Mouse (Mus musculus) brain, embryonic 14.5 days (tissue): ENCODE measurements around the gene Wipf2. TPM values are rescaled to one million over a fixed set of nuclear protein-coding genes. Genes with fewer than 3 reads are reported as not detected.
"Not testable (repeated sequence)": the region's sequence is repeated elsewhere in the genome, so short reads cannot be mapped to it uniquely, and the experiment has no call there.

ENCODE experiments used
- DNase-seq: peaks from one replicate; pipeline ENCODE4 v3.0.0-alpha.2; 2011; ENCODE audit warnings: low read depth
- CTCF ChIP-seq: fragments of 200-500 bp; IDR thresholded peaks from 2 replicates; pipeline ENCODE4 v1.5.1; 2012; ENCODE audit warnings: inconsistent platforms, mild to moderate bottlenecking, moderate library complexity, borderline replicate concordance; ENCODE audit not compliant: insufficient read depth, insufficient read length; ENCODE audit errors: extremely low read depth
- POLR2A ChIP-seq: fragments of 200-500 bp; IDR thresholded peaks from 2 replicates; pipeline ENCODE4 v1.6.1; 2012; ENCODE audit warnings: mild to moderate bottlenecking, inconsistent platforms, borderline replicate concordance; ENCODE audit not compliant: poor library complexity, insufficient read depth, insufficient read length, severe bottlenecking; ENCODE audit errors: extremely low read depth
- polyA plus RNA-seq: library from polyadenylated mRNA; depleted of rRNA; stranded (reverse); fragments of >200 nt; gene quantifications from 2 replicates; pipeline ENCODE4 v1.2.3, GENCODE M21; 2012

Wipf2 gene
- polyA plus RNA-seq, 1 experiment = 14.7 TPM

GRCm38 (mm10) chr11:98902621-98903245 is 39.3 kb downstream of the Wipf2 start:
- no peak for DNase-seq
- TF ChIP-seq CTCF (no peak), POLR2A (no peak)

DNA sequence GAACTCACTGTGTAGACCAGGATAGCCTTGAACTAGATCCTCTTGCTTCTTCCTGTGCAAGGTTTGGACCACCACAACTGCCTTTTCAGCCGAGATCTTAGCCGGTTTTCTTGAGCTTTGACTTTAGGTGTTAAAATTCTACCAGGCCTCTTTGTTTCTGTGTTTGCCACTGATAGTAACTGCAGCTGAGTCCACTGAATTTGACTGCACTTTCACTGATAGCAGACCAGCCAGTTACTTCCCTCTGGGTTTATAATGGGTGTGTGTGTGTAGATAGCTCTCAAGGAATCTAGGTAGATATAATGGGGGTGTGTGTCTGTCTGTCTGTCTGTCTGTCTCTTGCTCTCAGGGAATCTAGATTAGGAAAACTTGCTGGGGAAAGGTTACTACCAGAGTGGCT is 41.1 kb downstream of the Wipf2 start:
- no peak for TF ChIP-seq POLR2A
- no peak for TF ChIP-seq CTCF

DNA sequence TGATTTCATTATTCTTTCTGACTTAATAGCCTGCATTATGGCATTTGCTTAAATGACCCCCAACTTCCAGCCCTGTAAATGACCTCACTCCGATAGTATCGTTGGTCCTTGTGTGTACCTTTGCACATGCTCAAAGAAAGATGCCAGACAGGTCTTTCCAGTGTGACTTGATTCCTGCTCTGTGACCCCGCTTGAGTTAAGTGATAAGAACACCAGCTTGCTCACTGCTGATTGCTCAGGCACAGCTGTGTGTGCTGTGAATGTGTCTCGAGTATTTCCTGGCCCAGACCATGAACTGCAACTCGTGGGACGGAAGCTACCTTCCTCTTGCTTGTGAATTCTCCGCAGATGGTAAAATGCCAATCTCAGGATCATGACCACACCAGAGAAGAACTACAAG is 41.6 kb downstream of the Wipf2 start:
- DNase-seq = no peak
- TF ChIP-seq CTCF (no peak), POLR2A (no peak)

More for the DNA sequence above, 41.1 kb downstream of the Wipf2 start:
- DNase-seq = no peak

GRCm38 (mm10) chr11:98905583-98905982 is 42.1 kb downstream of the Wipf2 start:
- TF ChIP-seq CTCF (no peak), POLR2A (no peak)
- no peak for DNase-seq

GRCm38 (mm10) chr11:98907063-98907436 is 43.6 kb downstream of the Wipf2 start:
- TF ChIP-seq CTCF (no peak), POLR2A (no peak)

GRCm38 (mm10) chr11:98907437-98908173 is 44.2 kb downstream of the Wipf2 start, which contains the start of gene Cdc6:
Cdc6 (plus strand) TSS chr11:98907801.
- no peak for TF ChIP-seq POLR2A
- TF ChIP-seq CTCF = no peak
- peak; percentile 99 for DNase-seq

More at GRCm38 (mm10) chr11:98907063-98907436, 43.6 kb downstream of the Wipf2 start:
- no peak for DNase-seq

- TF ChIP-seq CTCF (peak; percentile 63; the same call in 1 of the 2 replicates), POLR2A (no peak)
- DNase-seq = peak; percentile 81
Measured at GRCm38 (mm10) chr11:98909654-98910053, 46.2 kb downstream of the Wipf2 start.

- no peak for DNase-seq
- TF ChIP-seq CTCF (no peak), POLR2A (no peak)
Measured at GRCm38 (mm10) chr11:98910415-98910814, 47.0 kb downstream of the Wipf2 start.

DNA sequence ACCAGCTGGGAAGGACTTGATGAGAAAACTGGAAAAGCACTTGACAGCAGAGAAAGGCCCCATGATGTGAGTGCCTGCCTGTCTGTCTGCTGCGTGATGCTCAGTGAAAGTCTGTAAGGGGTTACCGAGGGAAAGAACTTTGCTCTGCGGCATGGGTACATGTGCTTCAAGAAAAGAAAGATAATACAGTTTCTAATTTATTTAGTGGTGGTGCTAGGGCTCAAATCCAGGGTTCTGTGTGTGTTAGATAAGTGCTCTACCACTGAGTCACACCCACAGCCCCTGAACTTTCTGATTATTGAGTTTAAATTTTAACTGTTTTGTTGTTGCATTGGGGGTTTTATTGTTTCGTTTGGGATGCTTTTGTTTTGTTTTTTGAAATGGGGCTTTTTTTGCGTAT is 48.1 kb downstream of the Wipf2 start:
- no peak for DNase-seq
- TF ChIP-seq CTCF (no peak), POLR2A (no peak)

DNA sequence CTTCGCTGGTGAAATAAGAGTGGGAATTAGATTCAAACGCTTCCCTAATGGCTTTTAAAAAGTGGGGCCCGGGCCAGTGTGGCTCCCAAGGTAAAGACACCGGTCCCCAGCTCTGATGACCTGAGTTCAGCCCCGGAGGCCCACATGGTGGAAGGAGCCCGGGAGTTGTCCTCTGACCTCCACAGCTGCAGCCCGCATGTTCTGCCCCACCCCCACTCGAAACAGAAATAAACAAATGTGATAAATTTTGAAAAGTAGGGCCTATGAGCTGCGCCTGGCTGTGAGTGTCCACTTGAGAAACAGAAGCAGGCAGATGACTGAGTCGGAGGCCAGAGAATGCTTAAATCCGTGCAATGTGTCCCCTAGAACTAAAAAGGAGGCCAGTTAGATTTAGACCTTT is 50.8 kb downstream of the Wipf2 start:
- no peak for DNase-seq
- TF ChIP-seq CTCF (no peak), POLR2A (no peak)

GRCm38 (mm10) chr11:98916376-98916775 is 52.9 kb downstream of the Wipf2 start:
- DNase-seq = not testable (repeated sequence)
- peak; percentile 37; the same call in 1 of the 2 replicates for TF ChIP-seq CTCF
